Mouse (Mus musculus) heart, embryonic 14.5 days (tissue): ENCODE measurements around the gene Car4. TPM values are rescaled to one million over a fixed set of nuclear protein-coding genes. Genes with fewer than 3 reads are reported as not detected.

Experiments
- ATAC-seq: fragments of 200-750 bp; cut with Nextera tagmentation; 2 replicates; pipeline ENCODE4 v1.8.0; 2017; ENCODE audit warnings: low read depth, moderate TSS enrichment; ENCODE audit not compliant: insufficient number of reproducible peaks, insufficient read depth, low FRiP score
- H3K27ac ChIP-seq, 2 experiments: fragments of 200-500 bp in 1 of 2; fragments of 300-500 bp in 1 of 2; sonication (generic) in 1 of 2; replicated peaks in 1 of 2; 2 replicates each; pipeline ENCODE4 v1.5.1; 2012 to 2014; ENCODE audit warnings: low read depth in 2 of 2, low read length in 2 of 2, control low read depth in 1 of 2, mild to moderate bottlenecking in 1 of 2, mixed read lengths in 1 of 2; ENCODE audit not compliant: control insufficient read depth in 1 of 2, insufficient read depth in 1 of 2
- H3K27me3 ChIP-seq: fragments of 300-500 bp; sonication (generic); 2 replicates; pipeline ENCODE4 v1.6.1; 2014; ENCODE audit warnings: mild to moderate bottlenecking, low read length, control low read depth; ENCODE audit not compliant: control insufficient read depth, insufficient read depth
- H3K36me3 ChIP-seq: fragments of 300-500 bp; sonication (generic); 2 replicates; pipeline ENCODE4 v1.6.1; 2014; ENCODE audit warnings: mild to moderate bottlenecking, control low read depth, low read length, mixed read lengths; ENCODE audit not compliant: control insufficient read depth, insufficient read depth
- H3K4me1 ChIP-seq, 2 experiments: fragments of 200-500 bp in 1 of 2; fragments of 300-500 bp in 1 of 2; sonication (generic) in 1 of 2; 2 replicates each; pipeline ENCODE4 v1.6.1; 2012 to 2014; ENCODE audit warnings: low read length in 2 of 2, control low read depth in 1 of 2, mixed read lengths in 1 of 2; ENCODE audit not compliant: control insufficient read depth in 2 of 2, insufficient read depth in 2 of 2
- H3K4me2 ChIP-seq: fragments of 300-500 bp; sonication (generic); 2 replicates; pipeline ENCODE4 v1.6.1; 2014; ENCODE audit warnings: mild to moderate bottlenecking, low read length
- H3K4me3 ChIP-seq, 2 experiments: fragments of 200-500 bp in 1 of 2; fragments of 300-500 bp in 1 of 2; sonication (generic) in 1 of 2; 2 replicates each; pipeline ENCODE4 v1.5.1; 2012 to 2014; ENCODE audit warnings: low read length in 2 of 2, mild to moderate bottlenecking in 2 of 2, control low read depth in 1 of 2, low read depth in 1 of 2, moderate library complexity in 1 of 2; ENCODE audit not compliant: control insufficient read depth in 1 of 2, insufficient read depth in 1 of 2
- H3K9ac ChIP-seq: fragments of 300-500 bp; sonication (generic); 2 replicates; pipeline ENCODE4 v1.6.1; 2014; ENCODE audit warnings: mild to moderate bottlenecking, low read length
- H3K9me3 ChIP-seq: fragments of 300-500 bp; sonication (generic); 2 replicates; pipeline ENCODE4 v1.6.1; 2016; ENCODE audit warnings: low read length, control low read depth; ENCODE audit not compliant: control insufficient read depth
- WGBS: fragments of 180-500 bp; shearing (Covaris S2); extraction: QIAGEN DNeasy Blood & Tissue Kit; methylation state at CpG from one replicate; pipeline ENCODE4 v1.1.7; 2014; 5-methylcytosine and 5-hydroxymethylcytosine counted together
- polyA plus RNA-seq: library from polyadenylated mRNA; unstranded; fragments of >200 nt; fragmentation: Nextera tagmentation; extraction: Ambion mirVana; gene quantifications from 2 replicates; pipeline ENCODE4 v1.2.1, GENCODE M21; 2014

Gene Car4
- polyA plus RNA-seq, 1 experiment from 2014 or later, result 0.65 TPM

DNA sequence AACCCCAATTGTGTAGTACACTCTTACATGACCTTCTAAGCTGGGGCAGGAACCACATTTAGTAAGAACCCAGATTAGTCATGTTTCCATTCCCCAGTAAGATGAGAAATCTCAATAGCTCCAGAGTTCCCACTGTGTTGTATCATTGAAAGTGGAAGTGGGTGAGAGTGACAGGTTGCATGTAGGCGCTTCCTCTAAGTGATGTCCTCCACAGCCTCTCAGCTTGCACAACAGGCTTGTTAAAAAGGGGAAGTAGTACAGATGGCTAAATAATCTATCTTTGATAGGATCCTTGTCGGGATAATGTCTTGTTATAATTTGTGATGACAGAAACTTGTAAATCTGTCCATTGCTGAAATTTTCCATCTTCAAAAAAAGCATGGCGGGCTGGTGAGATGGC, 46.0 kb downstream of the Car4 start:
- no peak for ATAC-seq
- no peaks in the 10 kb centered on the region for H3K9me3 ChIP-seq
- no peak overlapping the region for H3K9ac ChIP-seq
- WGBS, result 83% methylated on average over 3 of the region's 3 CpGs
- no peak overlapping the region for H3K4me2 ChIP-seq
- peaks cover 57% of the 10 kb centered on the region for H3K36me3 ChIP-seq
- H3K4me1 ChIP-seq, result no peaks in the 10 kb centered on the region
- H3K27ac ChIP-seq, result no peak overlapping the region
- no peaks in the 10 kb centered on the region for H3K27me3 ChIP-seq
- no peak overlapping the region for H3K4me3 ChIP-seq

- Histone ChIP-seq H3K9ac (no peak overlapping the region), H3K4me3 (no peak overlapping the region), H3K4me2 (no peak overlapping the region), H3K4me1 (no peaks in the 10 kb centered on the region), H3K36me3 (peaks cover 54% of the 10 kb centered on the region), H3K27ac (no peak overlapping the region), H3K9me3 (no peaks in the 10 kb centered on the region), H3K27me3 (no peaks in the 10 kb centered on the region)
- no peak for ATAC-seq
These were observed 55.5 kb downstream of the Car4 start for GRCm38 (mm10) chr11:85013121-85013520.

Other genes starting within 250 kb of the Car4 start
- gene Mrm1, start 138.3 kb upstream of the Car4 start, polyA plus RNA-seq, result 17.5 and 20.5 TPM in 2 replicates
- gene Dhrs11, start 128.8 kb upstream of the Car4 start, polyA plus RNA-seq, result 46.5 and 56.5 TPM in 2 replicates
- 49.9 and 54.4 TPM in 2 replicates for gene Ggnbp2, start 87.0 kb upstream of the Car4 start, polyA plus RNA-seq
- gene Myo19, start 77.6 kb upstream of the Car4 start, polyA plus RNA-seq, result 5.8 and 6.6 TPM in 2 replicates
- gene Pigw, start 77.5 kb upstream of the Car4 start, polyA plus RNA-seq, result 2.8 and 3.0 TPM in 2 replicates
- gene Znhit3, start 41.4 kb upstream of the Car4 start, polyA plus RNA-seq, result 38.5 and 42.6 TPM in 2 replicates
- gene Usp32, start 182.4 kb downstream of the Car4 start, polyA plus RNA-seq, result 6.2 and 7.3 TPM in 2 replicates
- not detected in 2 replicates for gene 1700125H20Rik, start 212.6 kb downstream of the Car4 start, polyA plus RNA-seq